Comparison of ENCODE assay signal across 7 mouse cellular contexts in genomic region chr3:27904659-27905330, GRCm38 (mm10). TPM values are rescaled to one million over a fixed set of nuclear protein-coding genes. Genes with fewer than 3 reads are reported as not detected.
A peak's percentile ranks its signal among the peaks of the same experiment; 100 is the strongest.
DNase-seq lines count a peak whose midpoint lies in the region; ATAC-seq and TF ChIP-seq lines count a peak whose summit lies in the region.

No protein-coding gene starts in this region.

- WGBS in heart, embryonic 14.5 days: 10% methylated on average over 13 of the region's 13 CpGs
- 6% methylated on average over 13 of the region's 13 CpGs for WGBS in liver, adult 2 months
- WGBS in stomach, embryonic 15.5 days: 27% methylated on average over 13 of the region's 13 CpGs
- WGBS in forebrain, embryonic 14.5 days: 64% methylated on average over 13 of the region's 13 CpGs

- no peaks in the 10 kb centered on the region for H3K27me3 ChIP-seq in heart, embryonic 14.5 days (ENCODE audit: control insufficient read depth, insufficient read depth, low read length)
- H3K27me3 ChIP-seq in liver, adult 2 months (ENCODE audit: control insufficient read depth, insufficient read depth, low read length): no peaks in the 10 kb centered on the region
- no peaks in the 10 kb centered on the region for H3K27me3 ChIP-seq in stomach, embryonic 15.5 days (replicated peaks)
- no peaks in the 10 kb centered on the region for H3K27me3 ChIP-seq in forebrain, embryonic 14.5 days (replicated peaks; ENCODE audit: control insufficient read depth, insufficient read depth, low read length)

- H3K36me3 ChIP-seq in heart, embryonic 14.5 days (ENCODE audit: control insufficient read depth, insufficient read depth, low read length): no peaks in the 10 kb centered on the region
- H3K36me3 ChIP-seq in liver, adult 2 months (ENCODE audit: control insufficient read depth, insufficient read depth, low read length): no peaks in the 10 kb centered on the region
- H3K36me3 ChIP-seq in stomach, embryonic 15.5 days: no peaks in the 10 kb centered on the region
- H3K36me3 ChIP-seq in forebrain, embryonic 14.5 days (ENCODE audit: control insufficient read depth, insufficient read depth, low read length): no peaks in the 10 kb centered on the region

- peak; percentile 84 for ATAC-seq in heart, embryonic 14.5 days (ENCODE audit: insufficient number of reproducible peaks, insufficient read depth, low FRiP score, low read depth)
- ATAC-seq in stomach, embryonic 15.5 days (ENCODE audit: insufficient read depth, low FRiP score, low read depth): peak; percentile 82
- no peak for ATAC-seq in forebrain, embryonic 14.5 days

- no peak overlapping the region for H3K9ac ChIP-seq in heart, embryonic 14.5 days (ENCODE audit: low read length)
- no peak overlapping the region for H3K9ac ChIP-seq in liver, adult 2 months (ENCODE audit: low read depth, low read length)
- H3K9ac ChIP-seq in stomach, embryonic 15.5 days: no peak overlapping the region
- no peak overlapping the region for H3K9ac ChIP-seq in forebrain, embryonic 14.5 days (ENCODE audit: low read length)

- no peak for TF ChIP-seq CTCF in liver, adult 2 months (IDR thresholded peaks at IDR 0.05; ENCODE audit: low read depth, low read length)

- peaks cover 11% of the 10 kb centered on the region in 2 experiments for H3K4me1 ChIP-seq in heart, embryonic 14.5 days (ENCODE audit: control insufficient read depth in 2 of 2, insufficient read depth in 2 of 2, low read length in 2 of 2)
- H3K4me1 ChIP-seq in liver, adult 2 months (ENCODE audit: control insufficient read depth, insufficient read depth, low read length): peaks cover 16% of the 10 kb centered on the region
- H3K4me1 ChIP-seq in stomach, embryonic 15.5 days: peaks cover 3% of the 10 kb centered on the region; the same call in 1 of the 2 replicates
- no peaks in the 10 kb centered on the region for H3K4me1 ChIP-seq in forebrain, embryonic 14.5 days (ENCODE audit: control insufficient read depth, insufficient read depth, low read length)

- H3K4me3 ChIP-seq in heart, embryonic 14.5 days (ENCODE audit: control insufficient read depth in 1 of 2, insufficient read depth in 1 of 2, low read depth in 1 of 2, low read length in 2 of 2): no peak overlapping the region
- no peak overlapping the region for H3K4me3 ChIP-seq in liver, adult 2 months (ENCODE audit: insufficient read depth, low read depth, low read length)
- no peak overlapping the region for H3K4me3 ChIP-seq in stomach, embryonic 15.5 days (replicated peaks)
- no peak overlapping the region for H3K4me3 ChIP-seq in forebrain, embryonic 14.5 days (ENCODE audit: low read depth, low read length)

- peak overlapping the region; percentile 73 to 91 for H3K27ac ChIP-seq in heart, embryonic 14.5 days (replicated peaks in 1 of 2; ENCODE audit: control insufficient read depth in 1 of 2, insufficient read depth in 1 of 2, low read depth in 2 of 2, low read length in 2 of 2)
- H3K27ac ChIP-seq in liver, adult 2 months (replicated peaks; ENCODE audit: insufficient read depth, low read depth, low read length): peak overlapping the region; percentile 0; the same call in 1 of the 2 replicates
- H3K27ac ChIP-seq in stomach, embryonic 15.5 days: peak overlapping the region; percentile 68; the same call in 1 of the 2 replicates
- no peak overlapping the region for H3K27ac ChIP-seq in forebrain, embryonic 14.5 days (ENCODE audit: low read depth, low read length)

- DNase-seq in ovary, postnatal 36 days (ENCODE audit: low spot score): peak; percentile 36
- no peak for DNase-seq in ovary, postnatal 10 days (ENCODE audit: low spot score)
- peak; percentile 91 for DNase-seq in liver, adult 2 months (ENCODE audit: extremely low read depth, low read depth, low spot score)
- DNase-seq in adrenal gland, adult (ENCODE audit: inconsistent age in 2 of 2, low spot score in 1 of 2): no peak
- DNase-seq in forebrain, embryonic 14.5 days (ENCODE audit: low spot score): no peak

- H3K79me2 ChIP-seq in liver, adult 2 months (ENCODE audit: control insufficient read depth, insufficient read depth, low read length): no peaks in the 10 kb centered on the region

- H3K9me3 ChIP-seq in heart, embryonic 14.5 days (ENCODE audit: control insufficient read depth, low read length): peaks cover 10% of the 10 kb centered on the region; the same call in 1 of the 2 replicates
- no peaks in the 10 kb centered on the region for H3K9me3 ChIP-seq in stomach, embryonic 15.5 days
- no peaks in the 10 kb centered on the region; the same call in 1 of the 2 replicates for H3K9me3 ChIP-seq in forebrain, embryonic 14.5 days (replicated peaks; ENCODE audit: control insufficient read depth, low read length)

- TF ChIP-seq POLR2A in liver, adult 2 months (IDR thresholded peaks at IDR 0.05; ENCODE audit: extremely low read depth, insufficient read depth, low read length): no peak

- H3K4me2 ChIP-seq in heart, embryonic 14.5 days (ENCODE audit: low read length): peak overlapping the region; percentile 39; the same call in 1 of the 2 replicates
- peak overlapping the region; percentile 30; the same call in 1 of the 2 replicates for H3K4me2 ChIP-seq in stomach, embryonic 15.5 days
- no peak overlapping the region for H3K4me2 ChIP-seq in forebrain, embryonic 14.5 days (ENCODE audit: low read length)

RNA-seq across cellular contexts. Expression of gene Tmem212, which starts 8.6 kb away (rescaled TPM):
- not detected in 2 replicates for polyA plus RNA-seq in heart, embryonic 14.5 days (2014; fragmentation: Nextera tagmentation; extraction: Ambion mirVana)
- not detected in 2 replicates for total RNA-seq in liver, adult 2 months (2014; rRNA removed)
- polyA plus RNA-seq in liver, adult 2 months (2012; rRNA removed): not detected in 2 replicates
- not detected in 2 replicates for polyA plus RNA-seq in stomach, embryonic 15.5 days (2015; fragmentation: Nextera tagmentation; extraction: Ambion mirVana)
- polyA plus RNA-seq in forebrain, embryonic 14.5 days (2014; fragmentation: Nextera tagmentation; extraction: Ambion mirVana): not detected in 2 replicates

RNA-seq across cellular contexts. Expression of gene Pld1, which starts 33.7 kb away (rescaled TPM):
- 8.9 and 9.0 TPM in 2 replicates for polyA plus RNA-seq in heart, embryonic 14.5 days (2014; fragmentation: Nextera tagmentation; extraction: Ambion mirVana)
- total RNA-seq in liver, adult 2 months (2014; rRNA removed): 8.4 and 11.3 TPM in 2 replicates
- polyA plus RNA-seq in liver, adult 2 months (2012; rRNA removed): 1.7 and 1.9 TPM in 2 replicates
- polyA plus RNA-seq in stomach, embryonic 15.5 days (2015; fragmentation: Nextera tagmentation; extraction: Ambion mirVana): 7.1 and 9.6 TPM in 2 replicates
- polyA plus RNA-seq in forebrain, embryonic 14.5 days (2014; fragmentation: Nextera tagmentation; extraction: Ambion mirVana): 2.0 and 2.5 TPM in 2 replicates

Comparison
In these comparisons a context has a peak if more than half of its experiments do, and no peak if none do; other contexts are left out.
1. DNase-seq: peak in ovary, postnatal 36 days (single experiment) and liver, adult 2 months (single experiment); none in ovary, postnatal 10 days (single experiment), adrenal gland, adult (0 of 2) and forebrain, embryonic 14.5 days (single experiment).